Mouse (Mus musculus) heart, adult 2 months (tissue): ENCODE measurements at regions not wholly inside any gene's neighbourhood (a gene's known extent, or its start where the extent isn't known, plus 50 kb on each side); places are given as distances from the start of the nearest gene placed in this dataset.

Experiments used
- CTCF ChIP-seq: fragments of 200-600 bp; IDR thresholded peaks from 2 replicates; pipeline ENCODE4 v1.8.1; 2022; ENCODE audit warnings: antibody characterized with exemption, mild to moderate bottlenecking, moderate library complexity
- POLR2A ChIP-seq: fragments of 200-500 bp; IDR thresholded peaks from 2 replicates; pipeline ENCODE4 v1.6.1; 2011; ENCODE audit warnings: mild to moderate bottlenecking, low read depth, low read length, control low read depth; ENCODE audit not compliant: insufficient read depth

GRCm38 (mm10) chr5:33501735-33502495 lies 68.1 kb upstream of the Nkx1-1 start:
- no peak for TF ChIP-seq POLR2A
- no peak for TF ChIP-seq CTCF
